In the genomic region with DNA sequence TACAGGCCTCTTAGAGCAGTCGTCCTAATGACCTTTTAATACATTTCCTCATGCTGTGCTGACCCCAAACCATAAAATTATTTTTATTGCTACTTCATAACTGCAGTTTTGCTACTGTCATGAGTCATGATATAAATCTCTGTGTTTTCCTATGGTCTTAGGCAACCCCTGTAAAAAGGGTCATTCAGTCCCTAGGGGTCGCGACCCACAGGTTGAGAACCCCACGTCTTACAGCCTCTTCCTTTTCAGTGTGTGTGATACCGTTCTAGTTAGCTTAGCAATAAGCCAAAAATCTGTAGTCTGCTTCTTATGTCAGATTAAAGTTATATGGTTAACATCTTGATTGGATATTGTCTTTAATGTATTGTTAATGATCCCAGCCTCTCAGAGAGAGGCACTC, we compare ENCODE assay signal across 24 mouse cellular contexts. TPM values are rescaled to one million over a fixed set of nuclear protein-coding genes. Genes with fewer than 3 reads are reported as not detected.
"Had no signal": no experiment of that assay in that cellular context is flagged by ENCODE, and none has a peak within 500 bp of the region (broad histone marks: within the 10 kb centered on the region; RNA-seq: fewer than 3 reads in every experiment).

No protein-coding gene starts in this region.

- H3K9ac ChIP-seq: liver, postnatal 0 days; lung, embryonic 14.5 days; midbrain, embryonic 12.5 days; neural tube, embryonic 13.5 days; neural tube, embryonic 15.5 days had no signal

- DNase-seq: liver, postnatal 0 days; lung, postnatal 10 days; lung, postnatal 4 days; midbrain, embryonic 14.5 days; retina, postnatal 1 day; right cerebral cortex, adult 18-20 months; right cerebral cortex, postnatal 25 days; right cerebral cortex, postnatal 4 days; spleen, adult 18-20 months; thymus, adult 18-20 months; thymus, postnatal 14 days; thymus, postnatal 36 days had no signal

- H3K36me3 ChIP-seq: midbrain, embryonic 10.5 days; midbrain, embryonic 12.5 days; neural tube, embryonic 13.5 days; neural tube, embryonic 15.5 days had no signal

- H3K4me3 ChIP-seq: midbrain, embryonic 10.5 days; midbrain, embryonic 12.5 days; myocyte; neural tube, embryonic 13.5 days; neural tube, embryonic 15.5 days had no signal

- H3K4me1 ChIP-seq: midbrain, embryonic 12.5 days; neural tube, embryonic 13.5 days; neural tube, embryonic 15.5 days had no signal

- H3K27ac ChIP-seq: midbrain, embryonic 10.5 days; midbrain, embryonic 12.5 days; neural tube, embryonic 13.5 days; neural tube, embryonic 15.5 days had no signal

- H3K27me3 ChIP-seq: midbrain, embryonic 12.5 days; neural tube, embryonic 13.5 days; neural tube, embryonic 15.5 days had no signal

- H3K4me2 ChIP-seq: lung, embryonic 14.5 days; midbrain, embryonic 12.5 days; neural tube, embryonic 13.5 days; neural tube, embryonic 15.5 days had no signal

- H3K9me3 ChIP-seq: midbrain, embryonic 10.5 days; midbrain, embryonic 12.5 days; neural tube, embryonic 13.5 days; neural tube, embryonic 15.5 days had no signal

- ATAC-seq: liver, postnatal 0 days; midbrain, embryonic 16.5 days had no signal

RNA-seq across cellular contexts. Expression of a gene that starts 45.1 kb away (rescaled TPM):
- polyA plus RNA-seq: liver, postnatal 0 days; lung, embryonic 14.5 days; midbrain, embryonic 10.5 days; midbrain, embryonic 12.5 days; midbrain, embryonic 14.5 days; midbrain, embryonic 16.5 days; myocyte; neural tube, embryonic 11.5 days; neural tube, embryonic 13.5 days; neural tube, embryonic 15.5 days; small intestine, adult 2 months; stomach, embryonic 14.5 days; stomach, embryonic 16.5 days; thymus, postnatal 0 days had no signal
